Comparison of ENCODE assay signal across 9 mouse cellular contexts in the genomic region with DNA sequence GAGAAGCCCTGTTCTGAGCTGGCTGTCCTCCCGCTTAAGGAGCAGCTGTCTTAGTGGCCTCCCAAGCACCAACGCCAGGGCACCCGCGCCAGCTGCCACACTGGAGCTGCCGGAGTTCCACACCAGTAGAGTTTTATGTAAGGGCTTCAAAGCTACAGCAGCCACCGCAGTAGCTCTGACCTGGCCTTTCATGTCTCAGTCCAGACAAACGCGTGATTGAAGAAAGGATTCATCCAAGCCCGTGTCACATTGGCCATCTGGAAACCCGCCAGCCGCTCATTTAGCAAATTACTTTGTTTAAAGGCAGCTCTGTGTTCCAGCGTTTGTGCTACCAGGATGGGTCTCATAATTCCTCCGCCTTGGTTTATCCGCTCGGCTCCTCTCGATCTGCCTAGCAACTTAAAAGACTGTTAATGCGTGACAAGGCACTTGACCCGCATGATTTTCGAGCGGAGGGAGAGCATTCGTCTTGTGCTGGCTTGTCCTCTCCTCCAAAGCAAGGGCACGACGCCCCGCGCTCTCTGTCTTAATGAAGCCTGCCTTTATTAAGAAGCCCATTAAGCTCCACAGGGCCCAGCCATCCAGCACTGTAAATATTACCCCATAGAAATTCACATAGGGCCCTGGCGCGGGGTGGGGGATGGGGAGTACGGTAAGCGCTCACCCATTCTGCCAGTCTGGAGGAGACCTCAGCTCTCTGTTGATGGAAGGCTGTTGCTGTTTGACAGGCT. TPM values are rescaled to one million over a fixed set of nuclear protein-coding genes. Genes with fewer than 3 reads are reported as not detected.
DNase-seq lines count a peak whose midpoint lies in the region; TF ChIP-seq lines count a peak whose summit lies in the region.
"Had no signal": no experiment of that assay in that cellular context is flagged by ENCODE, and none has a peak within 500 bp of the region (broad histone marks: within the 10 kb centered on the region; RNA-seq: fewer than 3 reads in every experiment).

Gene Wdr95, plus strand, starts transcription at position 681 of the 731 bp plus-strand sequence.

- TF ChIP-seq CTCF in gastrocnemius, adult 2 months (IDR thresholded peaks at IDR 0.05) = no peak

- intact Hi-C loops in gastrocnemius, adult 2 months (cut with DNase I) = no loop called here

- peak; percentile 16 for DNase-seq in adrenal gland, postnatal 25 days
- no peak for DNase-seq in adrenal gland, adult 2 months
- DNase-seq in cerebellum, postnatal 36 days = peak; percentile 38 to 53
- DNase-seq in gastrocnemius, adult 2 months = peak; percentile 84
- DNase-seq in kidney, postnatal 14 days = peak; percentile 61
- peak; percentile 24 for DNase-seq in lung, postnatal 36 days
- DNase-seq in right cerebral cortex, postnatal 4 days = peak; percentile 81
- no peak for DNase-seq in urinary bladder, postnatal 25 days (ENCODE audit: low spot score)

- H3K4me3 ChIP-seq in gastrocnemius, adult 2 months = peak within 1 kb of the TSS; percentile 54

- H3K27ac ChIP-seq in gastrocnemius, adult 2 months = peak within 1 kb of the TSS; percentile 13; the same call in 1 of the 2 replicates

RNA-seq across cellular contexts. Expression of gene Wdr95, which starts in this region (rescaled TPM):
- total RNA-seq in adrenal gland, postnatal 25 days (2021) = not detected in 2 replicates
- total RNA-seq in adrenal gland, adult 2 months (2021) = not detected
- not detected in 2 replicates for polyA plus RNA-seq in adrenal gland, adult 2 months (2012; rRNA removed)
- under 1 TPM in 1 of 2 experiments, not detected in 1; 0.08 TPM for total RNA-seq in gastrocnemius, adult 2 months (2021)
- polyA plus RNA-seq: small intestine, adult 2 months had no signal

Comparison
In these comparisons a context has a peak if more than half of its experiments do, and no peak if none do; other contexts are left out.
1. Peak in DNase-seq in adrenal gland, postnatal 25 days; RNA of the gene not detected or under 1 TPM.
2. Peak in DNase-seq, H3K4me3 ChIP-seq and H3K27ac ChIP-seq in gastrocnemius, adult 2 months; RNA of the gene not detected or under 1 TPM.
3. DNase-seq: peak in cerebellum, postnatal 36 days (2 of 2), kidney, postnatal 14 days (single experiment), lung, postnatal 36 days (single experiment) and right cerebral cortex, postnatal 4 days (single experiment); none in adrenal gland, adult 2 months (single experiment) and urinary bladder, postnatal 25 days (single experiment).